Mouse (Mus musculus) embryo, embryonic 9.5 days (tissue): Measurements from ENCODE around the gene Acd.

Experiments used
- DNase-seq: peaks from one replicate; pipeline ENCODE4 v3.0.0-alpha.2; 2017; ENCODE audit errors: extremely low spot score

Acd gene

DNA sequence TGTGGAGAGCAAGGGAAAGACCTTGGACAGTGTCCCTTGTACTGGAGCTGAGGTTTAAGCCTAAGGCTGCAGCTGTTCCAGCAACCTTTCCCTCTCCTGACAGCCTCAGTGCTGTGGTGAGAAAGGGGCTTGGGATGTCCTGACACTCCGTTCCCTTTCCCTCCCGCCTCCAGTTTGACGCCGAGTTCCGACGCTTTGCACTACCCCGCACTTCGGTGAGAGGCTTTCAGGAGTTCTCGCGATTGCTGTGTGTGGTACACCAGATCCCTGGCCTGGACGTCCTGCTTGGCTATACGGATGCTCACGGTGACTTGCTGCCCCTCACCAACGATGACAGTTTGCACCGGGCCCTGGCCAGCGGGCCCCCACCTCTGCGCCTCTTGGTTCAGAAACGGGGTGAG, 1.1 kb upstream of the Acd start:
- DNase-seq = no peak

GRCm38 (mm10) chr8:105700566-105700965, 336 bp downstream of the Acd start:
- DNase-seq = no peak

GRCm38 (mm10) chr8:105699488-105700215, 1.2 kb downstream of the Acd start:
- no peak for DNase-seq

- no peak for DNase-seq
Observed at GRCm38 (mm10) chr8:105698734-105699133, 2.2 kb downstream of the Acd start.

DNA sequence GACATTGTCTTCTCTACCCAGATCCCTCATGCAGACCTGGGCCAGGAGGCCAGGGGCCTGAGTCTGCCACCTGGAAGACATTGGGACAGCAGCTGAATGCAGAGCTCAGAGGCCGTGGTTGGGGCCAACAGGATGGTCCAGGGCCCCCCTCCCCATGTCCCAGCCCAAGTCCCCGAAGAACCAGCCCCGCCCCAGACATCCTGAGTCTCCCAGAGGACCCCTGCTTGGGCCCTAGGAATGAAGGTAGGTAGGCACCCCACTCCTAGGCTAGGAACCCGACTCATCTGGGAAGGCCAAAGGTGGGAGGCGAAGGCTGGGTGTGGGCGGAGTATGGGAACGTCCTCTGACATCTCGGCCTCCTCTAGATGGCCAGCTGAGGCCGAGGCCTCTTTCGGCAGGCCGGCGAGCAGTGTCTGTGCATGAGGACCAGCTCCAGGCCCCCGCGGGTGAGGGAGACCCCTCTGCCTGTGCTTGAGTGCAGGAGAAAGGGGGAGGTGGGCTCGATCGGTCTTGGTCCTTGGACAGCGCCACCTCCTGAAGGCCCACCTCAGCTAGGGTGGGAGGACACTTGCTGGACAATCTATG, 3.6 kb downstream of the Acd start:
- no peak for DNase-seq

DNA sequence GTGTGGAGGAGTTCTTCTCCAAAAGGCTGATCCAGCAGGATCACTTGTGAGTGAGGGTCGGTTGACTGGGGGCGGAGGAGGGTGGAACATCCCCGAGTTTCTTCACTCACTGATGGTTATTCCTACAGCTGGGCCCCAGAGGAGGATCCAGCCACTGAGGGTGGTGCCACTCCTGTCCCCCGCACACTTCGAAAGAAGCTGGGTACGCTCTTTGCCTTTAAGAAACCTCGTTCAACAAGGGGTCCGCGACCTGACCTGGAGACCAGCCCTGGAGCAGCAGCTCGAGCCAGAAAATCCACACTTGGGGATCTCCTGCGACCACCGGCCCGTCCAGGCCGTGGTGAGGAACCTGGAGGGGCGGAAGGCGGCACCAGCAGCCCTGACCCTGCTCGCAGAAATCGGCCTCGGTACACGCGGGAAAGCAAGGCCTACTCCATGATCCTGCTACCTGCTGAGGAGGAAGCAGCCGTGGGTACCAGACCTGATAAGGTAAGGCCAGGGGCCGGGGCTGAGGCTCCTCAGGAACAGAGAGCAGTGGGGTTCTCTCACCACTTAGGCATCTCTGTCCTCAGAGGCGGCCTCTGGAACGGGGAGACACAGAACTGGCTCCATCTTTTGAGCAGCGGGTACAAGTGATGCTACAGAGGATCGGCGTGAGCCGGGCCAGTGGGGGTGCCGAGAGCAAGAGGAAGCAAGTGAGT, 5.7 kb downstream of the Acd start:
- DNase-seq = no peak

GRCm38 (mm10) chr8:105694051-105694799, 6.7 kb downstream of the Acd start:
- DNase-seq = no peak

- peak; percentile 71 for DNase-seq
Observed at GRCm38 (mm10) chr8:105693648-105694047, 7.3 kb downstream of the Acd start.

- DNase-seq = no peak
Observed at GRCm38 (mm10) chr8:105692449-105693182, 8.3 kb downstream of the Acd start.

GRCm38 (mm10) chr8:105690978-105691377, 9.9 kb downstream of the Acd start:
- DNase-seq = no peak

GRCm38 (mm10) chr8:105689983-105690360, 10.9 kb downstream of the Acd start:
- no peak for DNase-seq

DNA sequence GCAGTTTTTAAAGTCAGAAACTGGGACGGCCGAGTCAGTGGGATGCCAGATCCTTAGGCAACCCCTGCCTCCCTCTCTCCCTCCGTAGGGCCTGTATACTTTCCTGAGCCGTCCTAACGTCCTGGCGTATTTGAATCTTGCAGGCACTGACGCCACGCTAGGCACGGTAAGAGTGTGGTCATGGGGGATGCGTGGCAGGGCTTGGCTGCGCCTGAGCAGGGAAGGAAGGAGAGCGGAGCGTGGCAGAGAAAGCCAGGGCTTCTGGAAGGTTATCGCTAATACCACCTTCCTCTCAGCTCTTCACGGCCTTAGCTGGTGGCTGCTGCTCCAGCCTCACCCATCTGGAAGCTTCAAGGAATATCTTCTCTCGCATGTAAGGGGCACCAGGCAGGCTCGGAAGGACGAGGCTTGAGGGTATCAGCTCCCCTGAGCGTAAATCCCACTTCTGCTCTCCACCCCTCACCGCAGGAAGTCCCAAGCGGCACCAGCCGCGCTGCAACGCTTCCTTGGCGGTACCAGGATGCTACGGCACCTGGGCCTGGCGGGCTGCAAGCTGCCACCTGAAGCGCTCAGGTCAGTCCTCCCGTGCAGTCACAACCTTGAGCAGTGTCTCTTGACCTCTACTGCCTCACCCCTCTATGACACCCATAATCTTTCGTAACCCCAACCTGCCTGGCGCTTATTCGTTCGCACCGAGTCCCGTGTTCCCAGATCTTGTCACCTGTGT, 11.5 kb downstream of the Acd start:
- no peak for DNase-seq

DNA sequence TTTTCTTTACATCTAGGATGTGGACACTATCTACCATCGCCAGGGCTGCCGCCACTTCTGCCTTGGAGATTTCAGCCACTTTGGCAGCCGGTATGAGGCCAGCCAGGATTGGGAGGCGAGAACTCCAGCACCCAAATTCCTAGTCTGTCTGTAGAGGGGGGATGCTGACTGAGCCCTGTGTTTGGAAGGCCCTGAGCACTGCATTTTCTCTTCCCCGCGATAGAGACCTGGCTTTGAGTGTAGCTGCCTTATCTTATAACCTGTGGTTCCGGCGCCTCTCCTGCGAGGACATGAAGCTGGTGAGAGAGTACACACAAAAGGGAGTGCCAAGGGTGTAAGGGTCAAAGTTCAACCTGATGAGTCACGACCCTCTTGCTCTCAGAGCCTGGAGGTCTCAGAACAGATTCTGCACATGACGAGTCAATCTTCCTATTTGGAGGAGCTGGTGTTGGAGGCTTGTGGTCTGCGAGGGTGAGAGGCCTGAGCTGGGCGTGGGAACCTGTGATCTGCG, 12.6 kb downstream of the Acd start:
- DNase-seq = no peak

- no peak for DNase-seq
Observed at GRCm38 (mm10) chr8:105687512-105687911, 13.4 kb downstream of the Acd start.

DNA sequence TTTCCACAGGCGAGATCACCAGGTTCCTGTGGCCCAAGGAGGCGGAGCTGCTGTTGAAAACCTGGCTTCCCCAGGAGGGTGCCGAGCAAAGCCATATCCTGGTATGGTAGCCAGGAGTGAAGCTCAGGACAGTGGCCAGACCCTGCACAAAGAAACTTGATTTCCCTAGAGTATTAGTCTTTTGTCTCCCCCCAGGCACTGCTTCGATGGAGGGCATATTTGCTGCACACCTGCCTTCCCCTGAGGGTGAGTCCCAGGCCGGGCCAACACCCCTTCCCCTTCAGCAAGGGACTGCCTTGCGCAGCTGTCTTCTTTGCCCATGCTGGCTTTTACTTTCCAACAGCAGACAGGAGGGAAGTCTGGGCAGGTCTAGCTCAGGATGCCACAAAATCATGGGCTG, 14.4 kb downstream of the Acd start:
- DNase-seq = no peak

DNA sequence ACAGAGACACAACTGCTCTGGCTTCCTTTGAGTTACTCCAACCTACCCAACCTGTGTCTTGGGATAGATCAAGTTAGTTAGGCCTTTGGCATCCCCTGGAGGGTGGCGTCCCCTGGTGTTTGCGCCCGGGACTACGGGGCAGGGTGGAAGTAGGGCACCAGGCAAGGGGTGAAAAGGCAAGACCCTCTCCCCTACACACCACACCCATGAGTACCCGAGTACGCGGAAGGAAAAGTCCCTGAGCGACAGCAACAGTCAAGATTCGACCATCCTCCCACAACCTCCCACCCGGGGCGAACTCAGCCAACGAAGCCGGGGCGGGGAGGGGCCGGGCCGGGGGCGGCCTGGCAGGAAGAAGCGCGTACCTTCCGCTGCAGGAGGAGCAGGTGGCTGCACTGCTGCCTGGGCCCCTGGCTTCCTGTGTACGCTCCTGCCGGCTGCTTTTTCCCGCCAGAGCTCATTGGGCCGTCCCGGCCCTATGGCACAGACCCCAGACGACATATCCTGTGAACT, 15.1 kb downstream of the Acd start, which contains the start of gene Carmil2:
TSS of gene Carmil2 (plus strand) at position 479 of the 513 bp plus-strand sequence.
- DNase-seq = peak; percentile 62

- no peak for DNase-seq
Observed at GRCm38 (mm10) chr8:105685325-105685724, 15.6 kb downstream of the Acd start.

- DNase-seq = no peak
Observed at GRCm38 (mm10) chr8:105677891-105678290, 23.0 kb downstream of the Acd start.

DNA sequence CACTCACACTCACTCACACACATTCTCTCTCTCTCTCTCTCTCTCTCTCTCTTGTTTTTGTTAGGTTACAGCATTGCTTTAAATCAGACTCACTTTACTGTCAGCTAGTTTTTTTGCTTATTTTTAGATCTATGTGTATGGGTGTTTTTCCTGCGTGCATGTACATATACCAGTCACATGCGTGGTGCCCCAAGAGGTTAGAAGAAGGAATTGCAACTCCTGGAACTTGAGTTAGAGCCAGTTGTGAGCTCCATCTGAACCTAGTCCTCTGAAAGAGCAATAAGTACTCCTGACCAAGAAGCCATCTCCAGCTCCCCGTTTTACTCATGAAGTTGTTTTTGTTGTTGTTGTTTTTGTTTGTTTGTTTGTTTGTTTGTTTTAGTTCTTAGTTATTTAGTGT, 39.7 kb downstream of the Acd start:
- no peak for DNase-seq

- DNase-seq = no peak
Observed at GRCm38 (mm10) chr8:105657641-105658040, 43.3 kb downstream of the Acd start.
